Mouse (Mus musculus): ENCODE measurements around the gene Ensa.

The Ensa gene

DNA sequence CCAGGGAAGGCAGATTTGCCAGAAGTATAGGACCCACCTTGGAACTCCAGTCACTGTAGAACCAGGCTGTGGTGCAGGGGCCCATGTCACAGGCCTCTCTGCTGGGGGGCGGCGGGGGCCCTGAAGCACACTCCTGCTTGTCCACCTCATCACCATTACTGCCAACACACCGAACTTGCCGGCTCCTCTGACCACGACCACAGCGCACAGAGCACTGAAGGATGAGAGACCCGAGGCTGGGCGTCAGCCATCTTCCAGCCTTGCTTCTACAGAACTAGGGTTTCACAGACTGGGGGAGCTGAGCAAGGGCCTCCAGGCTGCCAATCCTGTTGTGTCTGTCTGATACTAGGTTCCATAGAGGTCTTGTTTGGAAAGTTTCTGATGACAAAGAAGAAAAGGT lies 54.8 kb downstream of the Ensa start:
- no peak for DNase-seq (ENCODE audit: extremely low spot score, low read depth, low spot score)

DNA sequence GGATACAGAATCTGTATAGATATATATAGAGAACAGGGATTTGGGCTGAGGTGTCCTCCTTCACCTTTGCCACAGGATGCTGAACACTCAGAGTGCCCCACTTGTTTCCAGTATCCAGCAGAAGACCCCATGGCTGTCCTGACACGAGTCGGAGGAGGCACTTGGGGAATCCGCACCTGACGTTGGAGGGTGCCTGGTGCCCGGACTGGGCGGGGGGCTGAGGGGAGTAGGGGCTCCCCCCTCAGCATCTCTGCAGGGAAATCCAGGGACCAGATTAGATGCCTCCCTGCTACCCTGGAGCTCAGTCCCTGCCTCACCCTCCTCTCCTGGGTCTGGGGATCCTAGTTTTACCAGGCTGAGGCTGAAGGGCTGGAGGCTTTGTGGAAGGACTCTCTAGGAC lies 55.9 kb downstream of the Ensa start:
- DNase-seq (ENCODE audit: extremely low spot score, low read depth, low spot score): no peak

GRCm38 (mm10) chr3:95681365-95681764 lies 56.6 kb downstream of the Ensa start:
- no peak for DNase-seq (ENCODE audit: extremely low spot score, low read depth, low spot score)
